Mouse (Mus musculus): Measurements from ENCODE around the gene Nmrk2. TPM values are rescaled to one million over a fixed set of nuclear protein-coding genes. Genes with fewer than 3 reads are reported as not detected.
A peak's percentile ranks its signal among the peaks of the same experiment; 100 is the strongest.

Gene Nmrk2
- polyA plus RNA-seq, 1 experiment = not detected

DNA sequence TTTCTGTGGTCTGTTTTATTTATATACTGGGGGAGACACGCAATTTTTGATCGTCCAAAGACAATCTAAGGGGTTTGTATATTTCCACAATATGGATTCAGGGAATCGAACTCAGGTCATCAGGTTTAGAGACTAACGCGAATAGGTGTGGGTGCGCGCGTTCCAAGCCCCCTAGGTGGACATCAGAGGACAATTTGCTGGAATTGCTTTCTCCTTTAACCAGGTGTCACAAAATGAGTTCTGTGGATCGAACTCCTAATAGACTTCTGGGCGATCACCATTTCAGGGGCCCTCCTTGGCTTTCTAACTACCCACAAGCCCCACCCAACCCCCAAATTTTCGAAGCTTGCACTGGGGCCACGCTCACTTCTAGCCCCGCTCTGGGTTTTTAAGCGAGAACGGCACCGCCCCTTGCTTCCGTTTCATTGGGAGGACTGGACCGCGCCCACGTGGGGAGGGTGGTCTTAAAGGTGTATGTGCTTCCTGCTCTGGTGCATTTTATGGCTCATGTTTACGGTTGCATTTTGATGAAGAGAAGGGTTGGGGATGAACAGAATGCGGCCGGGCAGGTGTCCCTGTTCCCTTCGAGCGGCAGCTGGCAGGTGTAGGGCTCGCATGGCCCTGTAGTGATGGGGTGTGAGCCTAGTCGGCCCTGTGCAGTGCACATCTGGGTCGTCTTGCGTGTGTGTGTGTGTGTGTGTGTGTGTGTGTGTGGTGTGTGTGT, 33.2 kb downstream of the Nmrk2 start:
- no peaks in the 10 kb centered on the region for H3K27me3 ChIP-seq (replicated peaks)

DNA sequence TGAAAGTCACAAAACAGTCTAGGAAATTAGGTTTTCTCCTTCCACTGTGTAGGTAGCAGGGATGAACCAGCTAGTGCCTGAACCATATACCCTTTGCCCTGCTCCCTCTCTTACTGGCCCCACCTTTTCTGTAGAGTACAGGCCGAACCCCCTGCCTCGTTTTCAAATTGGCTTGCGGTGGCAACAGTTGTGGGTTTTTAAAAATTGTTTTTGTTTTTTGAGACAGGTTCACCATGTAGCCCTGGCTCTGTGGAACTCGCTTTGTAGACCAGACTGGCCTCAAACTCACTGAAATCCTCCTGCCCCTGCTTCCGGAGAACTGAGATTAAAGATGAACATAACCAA, 33.8 kb downstream of the Nmrk2 start:
- Histone ChIP-seq H3K27me3 (replicated peaks) (no peaks in the 10 kb centered on the region), H3K4me3 (replicated peaks) (peak overlapping the region; percentile 97), H3K9me3 (no peaks in the 10 kb centered on the region), H3K4me1 (peaks cover 60% of the 10 kb centered on the region), H3K36me3 (replicated peaks; ENCODE audit: low read length) (peaks cover 26% of the 10 kb centered on the region)
- TF ChIP-seq GATA1 (IDR thresholded peaks at IDR 0.05; ENCODE audit: borderline replicate concordance, low read length) (no peak), FLI1 (IDR thresholded peaks at IDR 0.05; ENCODE audit: low read length) (no peak)

More for the DNA sequence above, 33.2 kb downstream of the Nmrk2 start:
- TF ChIP-seq GATA1 (IDR thresholded peaks at IDR 0.05; ENCODE audit: borderline replicate concordance, low read length) = no peak
- TF ChIP-seq FLI1 (IDR thresholded peaks at IDR 0.05; ENCODE audit: low read length) = no peak
- Histone ChIP-seq H3K36me3 (replicated peaks; ENCODE audit: low read length) (peaks cover 21% of the 10 kb centered on the region), H3K4me1 (peaks cover 60% of the 10 kb centered on the region), H3K4me3 (replicated peaks) (peak overlapping the region; percentile 97), H3K9me3 (no peaks in the 10 kb centered on the region)

DNA sequence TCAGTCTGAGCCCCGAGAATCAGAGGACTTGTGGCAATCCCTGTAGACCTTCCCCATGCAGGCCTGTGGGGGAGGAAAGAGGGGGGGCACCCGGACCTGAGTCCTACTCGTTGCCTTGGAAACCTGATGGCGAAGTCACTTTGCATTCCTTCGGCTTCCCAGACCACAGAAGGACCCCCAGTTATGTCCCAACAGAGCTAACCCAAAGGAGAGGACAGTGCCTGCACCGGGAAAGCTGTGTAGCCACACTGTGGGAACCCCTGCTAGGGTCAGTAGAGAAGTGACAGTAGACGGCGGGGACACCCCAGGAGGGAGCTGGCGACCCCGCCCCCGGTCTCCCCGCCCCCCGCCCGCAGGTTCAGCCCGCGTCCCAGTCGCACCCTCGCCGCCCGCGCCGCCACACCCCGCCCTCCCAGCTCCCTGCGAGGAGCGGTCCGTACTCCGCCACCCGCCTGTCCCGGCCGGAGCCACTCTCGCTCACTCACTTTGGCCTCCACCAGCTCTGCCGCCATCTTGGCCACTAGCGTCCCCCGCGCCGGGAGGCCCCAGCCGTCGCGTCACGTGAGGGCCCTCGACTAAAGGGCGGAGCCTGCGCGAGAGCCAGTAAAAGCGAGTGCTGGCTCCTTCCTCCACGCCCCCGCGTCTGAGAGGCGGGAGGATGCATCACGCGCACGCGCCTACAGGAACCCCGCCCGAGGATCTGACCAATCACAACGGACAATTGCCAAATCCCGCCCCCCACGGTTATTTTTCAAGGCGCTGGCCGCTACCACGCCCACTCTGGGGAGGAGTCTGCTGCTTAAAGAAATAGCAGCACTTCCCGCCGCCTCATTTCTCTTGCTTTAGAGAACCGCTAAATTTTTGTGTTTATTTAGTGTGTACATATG, 34.4 kb downstream of the Nmrk2 start, which contains the start of gene Pias4:
TSS of gene Pias4 (minus strand) at position 724 of the 887 bp plus-strand sequence.
- H3K36me3 ChIP-seq (replicated peaks; ENCODE audit: low read length) = peaks cover 30% of the 10 kb centered on the region
- H3K4me1 ChIP-seq = peaks cover 60% of the 10 kb centered on the region
- peak within 1 kb of the TSS; percentile 97 for H3K4me3 ChIP-seq (replicated peaks)
- no peaks in the 10 kb centered on the region for H3K9me3 ChIP-seq
- TF ChIP-seq GATA1 (IDR thresholded peaks at IDR 0.05; ENCODE audit: borderline replicate concordance, low read length) = no peak
- H3K27me3 ChIP-seq (replicated peaks) = no peaks in the 10 kb centered on the region

GRCm38 (mm10) chr10:81165118-81165517, 36.7 kb downstream of the Nmrk2 start:
- Histone ChIP-seq H3K9me3 (no peaks in the 10 kb centered on the region), H3K27me3 (replicated peaks) (no peaks in the 10 kb centered on the region), H3K4me3 (replicated peaks) (peak overlapping the region; percentile 24), H3K4me1 (peaks cover 82% of the 10 kb centered on the region), H3K36me3 (replicated peaks; ENCODE audit: low read length) (peaks cover 54% of the 10 kb centered on the region)
- no peak for TF ChIP-seq GATA1 (IDR thresholded peaks at IDR 0.05; ENCODE audit: borderline replicate concordance, low read length)
- TF ChIP-seq FLI1 (IDR thresholded peaks at IDR 0.05; ENCODE audit: low read length) = no peak

- TF ChIP-seq FLI1 (IDR thresholded peaks at IDR 0.05; ENCODE audit: low read length) = no peak
- no peak for TF ChIP-seq GATA1 (IDR thresholded peaks at IDR 0.05; ENCODE audit: borderline replicate concordance, low read length)
- H3K4me3 ChIP-seq (replicated peaks) = peak overlapping the region; percentile 87
- peaks cover 94% of the 10 kb centered on the region for H3K4me1 ChIP-seq
- peaks cover 80% of the 10 kb centered on the region for H3K36me3 ChIP-seq (replicated peaks; ENCODE audit: low read length)
- no peaks in the 10 kb centered on the region for H3K9me3 ChIP-seq
- H3K27me3 ChIP-seq (replicated peaks) = no peaks in the 10 kb centered on the region
Observed at GRCm38 (mm10) chr10:81162318-81162652, 39.6 kb downstream of the Nmrk2 start.

- TF ChIP-seq GATA1 (IDR thresholded peaks at IDR 0.05; ENCODE audit: borderline replicate concordance, low read length) (no peak), FLI1 (IDR thresholded peaks at IDR 0.05; ENCODE audit: low read length) (no peak)
- peaks cover 86% of the 10 kb centered on the region for H3K36me3 ChIP-seq (replicated peaks; ENCODE audit: low read length)
- no peaks in the 10 kb centered on the region for H3K27me3 ChIP-seq (replicated peaks)
- peaks cover 94% of the 10 kb centered on the region for H3K4me1 ChIP-seq
- no peaks in the 10 kb centered on the region for H3K9me3 ChIP-seq
- H3K4me3 ChIP-seq (replicated peaks) = peak overlapping the region; percentile 87
Observed at GRCm38 (mm10) chr10:81161602-81162317, 40.1 kb downstream of the Nmrk2 start.

GRCm38 (mm10) chr10:81154736-81155135, 47.1 kb downstream of the Nmrk2 start:
- no peak for TF ChIP-seq GATA1 (IDR thresholded peaks at IDR 0.05; ENCODE audit: borderline replicate concordance, low read length)

DNA sequence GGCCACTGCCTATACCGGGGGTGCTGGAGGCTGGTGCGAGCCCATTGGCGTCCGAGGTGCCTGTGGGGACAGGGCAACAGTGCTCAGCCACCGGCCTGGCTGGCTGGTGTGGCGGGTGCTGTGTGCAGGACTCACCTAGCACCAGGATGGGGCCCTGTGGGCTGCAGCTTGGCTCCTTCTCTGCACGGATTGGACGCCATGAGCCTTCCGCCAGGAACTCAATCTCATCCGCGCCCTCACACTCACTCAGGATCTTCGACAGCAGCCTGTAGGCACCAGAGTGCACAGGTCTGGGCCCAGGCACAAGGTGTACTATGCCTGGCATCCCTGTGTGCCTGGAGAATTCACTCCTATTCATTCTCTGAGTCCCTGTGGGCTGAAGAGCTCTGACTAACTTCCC, 47.5 kb downstream of the Nmrk2 start:
- TF ChIP-seq FLI1 (IDR thresholded peaks at IDR 0.05; ENCODE audit: low read length) (no peak), GATA1 (IDR thresholded peaks at IDR 0.05; ENCODE audit: borderline replicate concordance, low read length) (no peak)
- H3K4me1 ChIP-seq = peaks cover 76% of the 10 kb centered on the region
- H3K9me3 ChIP-seq = no peaks in the 10 kb centered on the region
- no peak overlapping the region for H3K4me3 ChIP-seq (replicated peaks)
- H3K27me3 ChIP-seq (replicated peaks) = no peaks in the 10 kb centered on the region
- H3K36me3 ChIP-seq (replicated peaks; ENCODE audit: low read length) = peaks cover 93% of the 10 kb centered on the region

More at GRCm38 (mm10) chr10:81154736-81155135, 47.1 kb downstream of the Nmrk2 start:
- H3K9me3 ChIP-seq = no peaks in the 10 kb centered on the region
- H3K4me1 ChIP-seq = peaks cover 75% of the 10 kb centered on the region
- no peak overlapping the region for H3K4me3 ChIP-seq (replicated peaks)
- no peaks in the 10 kb centered on the region for H3K27me3 ChIP-seq (replicated peaks)
- H3K36me3 ChIP-seq (replicated peaks; ENCODE audit: low read length) = peaks cover 92% of the 10 kb centered on the region

DNA sequence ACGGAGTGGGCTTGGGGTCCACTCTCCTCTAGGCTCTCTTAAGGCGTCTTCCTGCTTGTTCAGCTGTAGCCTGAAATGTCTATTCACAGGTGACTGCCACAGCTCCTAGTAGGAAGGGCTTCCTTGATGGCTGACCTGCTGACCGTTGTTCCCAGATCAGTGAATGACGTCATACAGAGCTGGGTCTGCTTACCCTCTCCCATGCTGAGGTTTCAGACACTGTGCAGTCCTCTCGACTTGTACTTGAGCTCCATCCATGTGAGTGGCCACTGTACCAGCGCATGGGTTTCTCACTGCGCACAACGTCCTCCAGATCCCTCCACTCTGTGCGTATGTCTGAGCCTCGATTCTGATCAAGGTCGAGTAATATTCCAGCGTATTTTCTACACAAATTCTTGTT, 49.2 kb downstream of the Nmrk2 start:
- TF ChIP-seq GATA1 (IDR thresholded peaks at IDR 0.05; ENCODE audit: borderline replicate concordance, low read length) = no peak
- TF ChIP-seq FLI1 (IDR thresholded peaks at IDR 0.05; ENCODE audit: low read length) = no peak
- Histone ChIP-seq H3K9me3 (no peaks in the 10 kb centered on the region), H3K4me1 (peaks cover 71% of the 10 kb centered on the region), H3K4me3 (replicated peaks) (peak overlapping the region; percentile 59), H3K27me3 (replicated peaks) (no peaks in the 10 kb centered on the region), H3K36me3 (replicated peaks; ENCODE audit: low read length) (peaks cover 93% of the 10 kb centered on the region)

Data from megakaryocyte, embryonic 14.5 days (primary cell).